Mouse (Mus musculus) telencephalon, adult 2 months (tissue): ENCODE data around the gene Garnl3.

Experiments used
- DNase-seq: peaks from one replicate; pipeline ENCODE4 v3.0.0-alpha.2; 2011; ENCODE audit warnings: low read depth, low spot score

Gene Garnl3

GRCm38 (mm10) chr2:32969326-32969725 lies 162.1 kb downstream of the Garnl3 start:
- peak; percentile 67 for DNase-seq

- DNase-seq = no peak
Observed at GRCm38 (mm10) chr2:32968024-32968614, 163.3 kb downstream of the Garnl3 start.

GRCm38 (mm10) chr2:32966689-32967631 lies 164.5 kb downstream of the Garnl3 start:
- DNase-seq = peak; percentile 90

- no peak for DNase-seq
Observed at GRCm38 (mm10) chr2:32966184-32966688, 165.2 kb downstream of the Garnl3 start.

GRCm38 (mm10) chr2:32965511-32966183 lies 165.8 kb downstream of the Garnl3 start:
- no peak for DNase-seq

- DNase-seq = no peak
Observed at GRCm38 (mm10) chr2:32964659-32965457, 166.6 kb downstream of the Garnl3 start.

GRCm38 (mm10) chr2:32963981-32964380 lies 167.5 kb downstream of the Garnl3 start:
- no peak for DNase-seq

- no peak for DNase-seq
Observed at GRCm38 (mm10) chr2:32963544-32963943, 167.9 kb downstream of the Garnl3 start.

GRCm38 (mm10) chr2:32962875-32963220 lies 168.6 kb downstream of the Garnl3 start:
- DNase-seq = no peak

- DNase-seq = no peak
Observed at GRCm38 (mm10) chr2:32962062-32962874, 169.2 kb downstream of the Garnl3 start.

- DNase-seq = peak; percentile 84
Observed at GRCm38 (mm10) chr2:32961192-32961995, 170.1 kb downstream of the Garnl3 start, which contains the start of the genes Rpl12 and Lrsam1. TSS of gene Rpl12 (plus strand) at chr2:32961559. TSS of gene Lrsam1 (minus strand) at chr2:32961614.

- DNase-seq = no peak
Observed at GRCm38 (mm10) chr2:32960273-32960672, 171.2 kb downstream of the Garnl3 start.

- no peak for DNase-seq
Observed at GRCm38 (mm10) chr2:32957344-32957743, 174.1 kb downstream of the Garnl3 start.

GRCm38 (mm10) chr2:32954581-32954980 lies 176.9 kb downstream of the Garnl3 start:
- no peak for DNase-seq

- no peak for DNase-seq
Observed at GRCm38 (mm10) chr2:32947454-32947853, 184.0 kb downstream of the Garnl3 start.

GRCm38 (mm10) chr2:32940483-32940882 lies 191.0 kb downstream of the Garnl3 start:
- no peak for DNase-seq

- DNase-seq = peak; percentile 60
Observed at GRCm38 (mm10) chr2:32939418-32939817, 192.0 kb downstream of the Garnl3 start.

GRCm38 (mm10) chr2:32938741-32939140 lies 192.7 kb downstream of the Garnl3 start:
- DNase-seq = no peak
